Comparison of ENCODE assay signal across 17 mouse cellular contexts in the genomic region with DNA sequence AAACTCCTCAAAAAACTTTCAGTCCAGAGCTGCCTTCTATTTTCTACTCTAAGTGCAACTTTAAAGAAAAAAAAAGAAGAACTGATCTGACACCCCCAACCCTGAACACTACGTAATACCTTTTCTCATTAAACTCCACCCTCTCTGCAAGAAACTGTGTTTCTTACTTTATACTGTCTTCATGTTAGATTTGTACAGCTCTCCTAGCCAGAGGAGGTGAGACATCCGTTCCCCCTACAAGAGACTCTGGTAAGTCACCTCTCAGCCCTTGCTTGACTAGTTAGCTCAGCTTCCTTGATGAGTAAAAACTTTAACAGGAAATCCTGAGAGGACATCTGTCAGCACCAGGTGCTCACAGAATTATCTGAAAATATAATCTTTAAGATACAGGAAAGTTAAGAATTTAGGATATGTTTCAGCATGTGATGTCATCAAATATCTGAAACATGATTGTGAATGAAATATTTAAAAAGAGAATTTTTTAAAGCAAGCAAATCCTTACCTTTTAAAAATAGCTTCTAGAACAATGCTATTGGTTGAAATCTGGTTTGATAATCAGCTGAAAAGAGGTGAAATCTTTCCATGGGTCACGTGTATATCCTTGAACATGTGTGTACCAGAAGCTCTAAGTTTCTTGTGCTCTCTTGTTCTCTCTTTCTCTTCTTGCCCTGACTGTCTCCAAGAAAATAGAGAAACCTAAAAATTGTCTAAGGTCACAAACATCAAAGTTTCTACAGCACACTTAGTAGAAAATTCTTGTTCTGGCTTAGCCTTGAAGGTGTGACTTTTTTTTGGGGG. TPM values are rescaled to one million over a fixed set of nuclear protein-coding genes. Genes with fewer than 3 reads are reported as not detected.
DNase-seq lines count a peak whose midpoint lies in the region; ATAC-seq and TF ChIP-seq lines count a peak whose summit lies in the region.
"Had no signal": no experiment of that assay in that cellular context is flagged by ENCODE, and none has a peak within 500 bp of the region (broad histone marks: within the 10 kb centered on the region; RNA-seq: fewer than 3 reads in every experiment).

TSS of gene Ccr5 (plus strand) at position 157 of the 798 bp plus-strand sequence.

- intact Hi-C loops in left cerebral cortex, postnatal 14 days (cut with DNase I): no loop called here

- H3K4me2 ChIP-seq in forebrain, embryonic 12.5 days: no peak within 1 kb of the TSS
- H3K4me2 ChIP-seq: embryonic facial prominence, embryonic 13.5 days; hindbrain, embryonic 13.5 days; limb, embryonic 15.5 days; lung, embryonic 14.5 days had no signal

- no peak for TF ChIP-seq RAD21 in MEL (IDR thresholded peaks at IDR 0.05; ENCODE audit: low read depth, low read length)

- H3K9ac ChIP-seq in MEL (ENCODE audit: control insufficient read depth, low read depth, low read length, poor library complexity, severe bottlenecking): no peak within 1 kb of the TSS
- no peak within 1 kb of the TSS for H3K9ac ChIP-seq in forebrain, embryonic 12.5 days
- H3K9ac ChIP-seq: embryonic facial prominence, embryonic 13.5 days; hindbrain, embryonic 13.5 days; limb, embryonic 15.5 days; lung, embryonic 14.5 days had no signal

- TF ChIP-seq POLR2A in MEL (IDR thresholded peaks at IDR 0.05; ENCODE audit: control insufficient read depth in 1 of 2, insufficient read depth in 1 of 2, low read depth in 1 of 2, low read length in 2 of 2, poor library complexity in 1 of 2): no peak

- peaks cover 0 to 3% of the 10 kb centered on the region in 2 experiments; a peak in 1 of 4 replicates for H3K36me3 ChIP-seq in MEL (ENCODE audit: control insufficient read depth in 1 of 2, insufficient read depth in 2 of 2, low read length in 2 of 2)
- H3K36me3 ChIP-seq in forebrain, embryonic 12.5 days (replicated peaks): no peaks in the 10 kb centered on the region
- H3K36me3 ChIP-seq: embryonic facial prominence, embryonic 13.5 days; hindbrain, embryonic 13.5 days; limb, embryonic 15.5 days had no signal

- no peak within 1 kb of the TSS for H3K27ac ChIP-seq in MEL (ENCODE audit: control insufficient read depth, low read depth, low read length)
- H3K27ac ChIP-seq in forebrain, embryonic 12.5 days: no peak within 1 kb of the TSS
- H3K27ac ChIP-seq: embryonic facial prominence, embryonic 13.5 days; hindbrain, embryonic 13.5 days; limb, embryonic 15.5 days had no signal

- no peak within 1 kb of the TSS for H3K4me3 ChIP-seq in MEL (ENCODE audit: control insufficient read depth in 1 of 2, insufficient read depth in 1 of 2, low read depth in 2 of 2, low read length in 2 of 2)
- no peak within 1 kb of the TSS for H3K4me3 ChIP-seq in forebrain, embryonic 12.5 days (replicated peaks)
- H3K4me3 ChIP-seq: embryonic facial prominence, embryonic 13.5 days; hindbrain, embryonic 13.5 days; limb, embryonic 15.5 days; megakaryocyte, embryonic 14.5 days had no signal

- TF ChIP-seq EP300 in MEL (IDR thresholded peaks at IDR 0.05; ENCODE audit: low read depth in 1 of 2, low read length in 2 of 2): no peak

- TF ChIP-seq CTCF in MEL (IDR thresholded peaks at IDR 0.05 in 2 of 3, conservative IDR thresholded peaks at IDR 0.05 in 1 of 3; ENCODE audit: control insufficient read depth in 1 of 3, insufficient read depth in 1 of 3, low read depth in 2 of 3, low read length in 3 of 3, poor library complexity in 1 of 3, severe bottlenecking in 1 of 3): no peak

- ATAC-seq in megakaryocyte, adult 5-6 weeks (ENCODE audit: poor library complexity, severe bottlenecking): peak; percentile 58
- ATAC-seq in forebrain, embryonic 12.5 days (ENCODE audit: low FRiP score): no peak

- H3K4me1 ChIP-seq in MEL (ENCODE audit: control insufficient read depth in 1 of 2, insufficient read depth in 2 of 2, low read length in 2 of 2): 0 out of 4 replicates have a peak, but pooled peaks cover 0 to 2% of the 10 kb centered on the region in 2 experiments
- H3K4me1 ChIP-seq in forebrain, embryonic 12.5 days: no peaks in the 10 kb centered on the region
- H3K4me1 ChIP-seq: embryonic facial prominence, embryonic 13.5 days; hindbrain, embryonic 13.5 days; limb, embryonic 15.5 days had no signal

- no peaks in the 10 kb centered on the region for H3K9me3 ChIP-seq in MEL (replicated peaks; ENCODE audit: insufficient read depth, low read length)
- H3K9me3 ChIP-seq in forebrain, embryonic 12.5 days: no peaks in the 10 kb centered on the region
- H3K9me3 ChIP-seq: embryonic facial prominence, embryonic 13.5 days; hindbrain, embryonic 13.5 days; limb, embryonic 15.5 days; megakaryocyte, embryonic 14.5 days had no signal

- no peak for DNase-seq in left cerebral cortex, postnatal 14 days (ENCODE audit: low spot score in 2 of 2)
- DNase-seq in left cerebral cortex, adult 18-20 months (ENCODE audit: low spot score in 2 of 2): no peak
- DNase-seq in MEL (ENCODE audit: low read depth, low spot score): peak; percentile 3
- peak; percentile 20 to 36 for DNase-seq in thymus, postnatal 10 days (ENCODE audit: low spot score in 2 of 2)
- DNase-seq in urinary bladder, postnatal 4 days (ENCODE audit: low spot score in 2 of 2): no peak
- no peak for DNase-seq in kidney, postnatal 36 days
- DNase-seq: cerebellum, adult 18-20 months; kidney, adult 11 months; lung, embryonic 14.5 days; right cerebral cortex, adult 18-20 months; spleen, adult 18-20 months had no signal

- H3K79me2 ChIP-seq in MEL (ENCODE audit: control insufficient read depth, insufficient read depth, low read length, poor library complexity): no peaks in the 10 kb centered on the region

- no peaks in the 10 kb centered on the region for H3K27me3 ChIP-seq in MEL (ENCODE audit: control insufficient read depth in 1 of 2, insufficient read depth in 2 of 2, low read length in 2 of 2)
- H3K27me3 ChIP-seq in forebrain, embryonic 12.5 days: no peaks in the 10 kb centered on the region
- H3K27me3 ChIP-seq: embryonic facial prominence, embryonic 13.5 days; hindbrain, embryonic 13.5 days; limb, embryonic 15.5 days; megakaryocyte, embryonic 14.5 days had no signal

- WGBS in forebrain, embryonic 12.5 days: 83% methylated on average over 3 of the region's 3 CpGs

TF ChIP-seq in MEL, 35 proteins besides CTCF, POLR2A, EP300 and RAD21:
- TF ChIP-seq TAL1 (IDR thresholded peaks at IDR 0.05; ENCODE audit: low read length) (no peak), GABPA (IDR thresholded peaks at IDR 0.05; ENCODE audit: low read depth, low read length) (no peak), MAFK (IDR thresholded peaks at IDR 0.05; ENCODE audit: borderline replicate concordance, low read depth, low read length) (no peak), SMC3 (IDR thresholded peaks at IDR 0.05; ENCODE audit: low read depth, low read length) (no peak), ZNF384 (IDR thresholded peaks at IDR 0.05; ENCODE audit: low read depth, low read length) (0 out of 2 replicates have a peak, but pooled peaks have one; percentile 32), MAZ (IDR thresholded peaks at IDR 0.05; ENCODE audit: low read depth, low read length) (no peak), MAX (IDR thresholded peaks at IDR 0.05; ENCODE audit: low read length) (no peak), SIN3A (IDR thresholded peaks at IDR 0.05; ENCODE audit: low read length) (no peak)

RNA-seq across cellular contexts. Expression of gene Ccr5, which starts in this region (rescaled TPM):
- 10 to 100 TPM; 10.1 to 11.1 TPM for total RNA-seq in left cerebral cortex, postnatal 14 days (2021)
- 1 to 10 TPM; 4.3 to 7.2 TPM for total RNA-seq in left cerebral cortex, adult 18-20 months (2021)
- total RNA-seq in MEL (2012; rRNA removed): 0.04 TPM in 1 of 2 replicates, not detected in the other
- polyA plus RNA-seq in MEL (2012; ENCODE audit: insufficient read depth in 1 of 2, insufficient read length in 2 of 2, low read depth in 1 of 2, low replicate concordance in 2 of 2, missing spikeins in 1 of 2): under 1 TPM in 1 of 2 experiments, not detected in 1; 0.68 TPM
- total RNA-seq in megakaryocyte, adult 5-6 weeks (2015): 7.1 and 7.6 TPM in 2 replicates
- total RNA-seq in megakaryocyte, adult 5-6 weeks (2017): 2.5 and 3.5 TPM in 2 replicates
- polyA plus RNA-seq in forebrain, embryonic 12.5 days (2016; fragmentation: Nextera tagmentation; extraction: Ambion mirVana): 0.22 and 0.87 TPM in 2 replicates

Comparison
In these comparisons a context has a peak if more than half of its experiments do, and no peak if none do; other contexts are left out.
1. Peak in DNase-seq in MEL; RNA of the gene not detected or under 1 TPM.
2. DNase-seq: peak in thymus, postnatal 10 days (2 of 2); none in left cerebral cortex, postnatal 14 days (0 of 2), left cerebral cortex, adult 18-20 months (0 of 2), urinary bladder, postnatal 4 days (0 of 2) and kidney, postnatal 36 days (0 of 2).